8 mouse cellular contexts compared by ENCODE assay signal in the genomic region with DNA sequence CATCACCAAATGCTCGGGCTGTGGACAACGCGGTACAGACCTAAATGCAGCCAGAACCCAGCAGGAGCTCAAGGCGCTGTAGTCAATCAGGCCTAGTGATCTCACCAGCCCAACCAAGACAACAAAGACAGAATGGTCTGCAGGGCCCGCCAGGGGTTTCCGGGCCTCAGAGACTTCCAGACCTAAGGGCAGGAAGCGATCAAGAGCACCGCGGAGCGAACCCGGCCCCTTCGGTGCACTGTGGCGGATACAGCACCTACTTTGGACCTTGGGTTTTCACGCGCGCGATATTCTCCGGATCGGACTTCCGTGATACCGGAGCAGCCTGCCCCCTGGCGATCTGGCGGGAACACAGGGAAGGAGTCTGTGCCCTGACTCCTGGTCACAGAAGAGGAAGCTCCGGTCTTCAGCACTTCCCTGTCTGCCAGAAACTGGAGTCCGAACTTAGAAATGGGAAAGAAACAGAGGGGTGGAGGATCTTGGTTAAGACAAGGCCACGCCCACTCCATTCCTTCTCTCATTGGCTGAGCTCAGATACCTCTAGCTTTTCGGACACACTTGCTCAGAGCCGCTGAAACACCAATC. TPM values are rescaled to one million over a fixed set of nuclear protein-coding genes. Genes with fewer than 3 reads are reported as not detected.
DNase-seq lines count a peak whose midpoint lies in the region; ATAC-seq lines count a peak whose summit lies in the region.

TSS of gene Accs (minus strand) at position 439 of the 585 bp plus-strand sequence.

- intact Hi-C loops in left cerebral cortex, postnatal 14 days (cut with DNase I): no loop called here

- ATAC-seq in inflammation-experienced regulatory T-cells, adult 6 months: peak; percentile 72
- ATAC-seq in megakaryocyte-erythroid progenitor cell, adult 5-6 weeks (replicated peaks; ENCODE audit: low FRiP score, low TSS enrichment, poor library complexity, severe bottlenecking): peak; percentile 87

- peak; percentile 69 to 73 for DNase-seq in adrenal gland, adult 18-20 months (ENCODE audit: low spot score in 2 of 2)
- peak; percentile 94 for DNase-seq in embryo, embryonic 10.5 days (ENCODE audit: low spot score)
- peak; percentile 66 for DNase-seq in gastrocnemius, postnatal 25 days
- peak; percentile 36 to 61 for DNase-seq in left cerebral cortex, postnatal 14 days (ENCODE audit: low spot score in 2 of 2)
- peak; percentile 55 for DNase-seq in right cerebral cortex, postnatal 14 days
- peak; percentile 60 for DNase-seq in urinary bladder, postnatal 25 days (ENCODE audit: low spot score)

RNA-seq across cellular contexts. Expression of gene Accs, which starts in this region (rescaled TPM):
- 1 to 10 TPM; 6.1 to 6.9 TPM for total RNA-seq in adrenal gland, adult 18-20 months (2021)
- 1 to 10 TPM; 2.3 to 4.1 TPM for total RNA-seq in gastrocnemius, postnatal 25 days (2021)
- polyA plus RNA-seq in inflammation-experienced regulatory T-cells, adult 6 months (2017; shearing (Covaris generic)): 10 to 100 TPM in 2 of 3 experiments, 1 to 10 TPM in 1; 9.1 to 20.9 (median 18.5) TPM
- total RNA-seq in left cerebral cortex, postnatal 14 days (2021): 1 to 10 TPM; 3.2 to 3.7 TPM
- 2.6 and 3.0 TPM in 2 replicates for total RNA-seq in megakaryocyte-erythroid progenitor cell, adult 5-6 weeks (2014; fragmentation: Nextera tagmentation)
- 4.8 and 5.3 TPM in 2 replicates for total RNA-seq in megakaryocyte-erythroid progenitor cell, adult 5-6 weeks (2017)

Comparison
In these comparisons a context has a peak if more than half of its experiments do, and no peak if none do; other contexts are left out.
1. Peak in every context shown above with its lines: DNase-seq and ATAC-seq.